Mouse (Mus musculus): ENCODE results near the gene Klc3.

GRCm38 (mm10) chr7:19413525-19413924 lies 9.6 kb upstream of the Klc3 start:
- TF ChIP-seq CTCF (IDR thresholded peaks at IDR 0.05; ENCODE audit: extremely low read depth, insufficient read depth, insufficient read length, insufficient replicate concordance): no peak
- no peak for TF ChIP-seq POLR2A (IDR thresholded peaks at IDR 0.05; ENCODE audit: low read depth, low read length)
